Comparison of ENCODE assay signal across 9 mouse cellular contexts in the genomic region with DNA sequence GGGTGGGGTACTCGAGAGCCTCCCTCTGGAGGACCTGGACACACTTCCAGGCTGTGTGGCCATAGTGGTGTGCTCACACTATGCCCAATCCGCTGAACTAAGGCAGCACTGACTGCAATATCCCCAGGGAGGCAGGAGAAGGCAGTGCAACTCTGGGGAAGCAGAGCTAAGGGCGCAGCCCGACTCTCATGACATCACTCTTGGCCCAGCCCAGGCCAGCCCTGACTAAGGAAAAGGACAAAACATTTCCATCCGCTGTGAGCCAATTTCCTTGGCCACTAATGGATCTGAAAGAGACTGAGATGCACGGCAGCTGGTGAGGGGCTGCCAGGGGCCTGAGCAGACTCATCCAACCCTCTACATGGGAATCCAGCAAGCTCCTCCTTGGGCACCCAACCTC. TPM values are rescaled to one million over a fixed set of nuclear protein-coding genes. Genes with fewer than 3 reads are reported as not detected.
DNase-seq lines count a peak whose midpoint lies in the region; ATAC-seq and TF ChIP-seq lines count a peak whose summit lies in the region.
"Had no signal": no experiment of that assay in that cellular context is flagged by ENCODE, and none has a peak within 500 bp of the region (broad histone marks: within the 10 kb centered on the region; RNA-seq: fewer than 3 reads in every experiment).

No protein-coding gene starts in this region.

- no peaks in the 10 kb centered on the region for H3K27me3 ChIP-seq in liver, postnatal 0 days (ENCODE audit: insufficient read depth, low read length)
- H3K27me3 ChIP-seq in intestine, embryonic 15.5 days (replicated peaks): no peaks in the 10 kb centered on the region
- H3K27me3 ChIP-seq: liver, embryonic 15.5 days had no signal

- TF ChIP-seq CTCF in liver, postnatal 0 days (IDR thresholded peaks at IDR 0.05; ENCODE audit: low read depth): peak; percentile 31; the same call in 1 of the 2 replicates

- H3K27ac ChIP-seq in liver, postnatal 0 days (ENCODE audit: low read depth): no peak overlapping the region
- no peak overlapping the region for H3K27ac ChIP-seq in intestine, embryonic 15.5 days
- H3K27ac ChIP-seq: liver, embryonic 15.5 days had no signal

- no peaks in the 10 kb centered on the region for H3K9me3 ChIP-seq in liver, postnatal 0 days (ENCODE audit: low read length)
- H3K9me3 ChIP-seq in intestine, embryonic 15.5 days: no peaks in the 10 kb centered on the region
- H3K9me3 ChIP-seq: liver, embryonic 15.5 days had no signal

- H3K9ac ChIP-seq in liver, postnatal 0 days (replicated peaks): no peak overlapping the region
- no peak overlapping the region for H3K9ac ChIP-seq in intestine, embryonic 15.5 days
- H3K9ac ChIP-seq: liver, embryonic 15.5 days had no signal

- peaks cover 23% of the 10 kb centered on the region for H3K36me3 ChIP-seq in liver, postnatal 0 days (replicated peaks; ENCODE audit: insufficient read depth, low read length)
- H3K36me3 ChIP-seq in intestine, embryonic 15.5 days: peaks cover 25% of the 10 kb centered on the region

- no peak; the same call in 1 of the 2 replicates for ATAC-seq in liver, postnatal 0 days
- no peak for ATAC-seq in intestine, embryonic 15.5 days

- no peaks in the 10 kb centered on the region for H3K4me1 ChIP-seq in liver, postnatal 0 days (ENCODE audit: insufficient read depth)
- H3K4me1 ChIP-seq in intestine, embryonic 15.5 days (replicated peaks): 0 out of 2 replicates have a peak, but pooled peaks cover 6% of the 10 kb centered on the region
- H3K4me1 ChIP-seq: liver, embryonic 15.5 days had no signal

- WGBS in liver, postnatal 0 days (ENCODE audit: insufficient replicate concordance): 74% methylated on average over 6 of the region's 6 CpGs
- WGBS in intestine, embryonic 15.5 days: 80% methylated on average over 6 of the region's 6 CpGs

- DNase-seq in liver, postnatal 0 days: no peak
- no peak for DNase-seq in liver
- peak; percentile 93 for DNase-seq in gastrocnemius, adult 18-20 months (ENCODE audit: low spot score)
- DNase-seq in kidney, adult 8-10 months: peak; percentile 56
- DNase-seq in lung, postnatal 4 days: peak; percentile 83 to 92
- no peak for DNase-seq in thymus, postnatal 0 days (ENCODE audit: low spot score)
- no peak for DNase-seq in thymus, postnatal 10 days (ENCODE audit: low spot score in 2 of 2)

- H3K4me2 ChIP-seq in liver, postnatal 0 days (ENCODE audit: low read depth, low read length): no peak overlapping the region
- H3K4me2 ChIP-seq in intestine, embryonic 15.5 days (replicated peaks): no peak overlapping the region
- H3K4me2 ChIP-seq: liver, embryonic 15.5 days had no signal

- no peak for TF ChIP-seq EP300 in liver, postnatal 0 days (IDR thresholded peaks at IDR 0.05; ENCODE audit: low read depth)

- no peak overlapping the region for H3K4me3 ChIP-seq in liver, postnatal 0 days (ENCODE audit: low read depth, low read length)
- H3K4me3 ChIP-seq in intestine, embryonic 15.5 days (replicated peaks): no peak overlapping the region
- H3K4me3 ChIP-seq: liver, embryonic 15.5 days had no signal

RNA-seq across cellular contexts. Expression of a gene that starts 25.7 kb away (rescaled TPM):
- 6.6 and 8.4 TPM in 2 replicates for polyA plus RNA-seq in liver, postnatal 0 days (2015; fragmentation: Nextera tagmentation; extraction: Ambion mirVana)
- total RNA-seq in gastrocnemius, adult 18-20 months (2021): 10 to 100 TPM; 23.6 to 31.2 TPM
- 30.0 and 37.4 TPM in 2 replicates for polyA plus RNA-seq in thymus, postnatal 0 days (2015; fragmentation: Nextera tagmentation; extraction: Ambion mirVana)
- polyA plus RNA-seq in intestine, embryonic 15.5 days (2015; fragmentation: Nextera tagmentation; extraction: Ambion mirVana): 49.4 and 51.0 TPM in 2 replicates

RNA-seq across cellular contexts. Expression of a gene that starts 31.3 kb away (rescaled TPM):
- polyA plus RNA-seq in liver, postnatal 0 days (2015; fragmentation: Nextera tagmentation; extraction: Ambion mirVana): 0.94 and 1.1 TPM in 2 replicates
- 10 to 100 TPM in 1 of 2 experiments, 1 to 10 TPM in 1; 6.6 to 10.1 TPM for total RNA-seq in gastrocnemius, adult 18-20 months (2021)
- polyA plus RNA-seq in thymus, postnatal 0 days (2015; fragmentation: Nextera tagmentation; extraction: Ambion mirVana): 7.2 and 8.7 TPM in 2 replicates
- 5.8 and 7.9 TPM in 2 replicates for polyA plus RNA-seq in intestine, embryonic 15.5 days (2015; fragmentation: Nextera tagmentation; extraction: Ambion mirVana)

RNA-seq across cellular contexts. Expression of a gene that starts 49.5 kb away (rescaled TPM):
- polyA plus RNA-seq in liver, postnatal 0 days (2015; fragmentation: Nextera tagmentation; extraction: Ambion mirVana): 18.5 and 18.8 TPM in 2 replicates
- total RNA-seq in gastrocnemius, adult 18-20 months (2021): 10 to 100 TPM; 15.8 to 20.4 TPM
- polyA plus RNA-seq in thymus, postnatal 0 days (2015; fragmentation: Nextera tagmentation; extraction: Ambion mirVana): 12.8 and 15.2 TPM in 2 replicates
- polyA plus RNA-seq in intestine, embryonic 15.5 days (2015; fragmentation: Nextera tagmentation; extraction: Ambion mirVana): 20.2 and 21.6 TPM in 2 replicates

Comparison
In these comparisons a context has a peak if more than half of its experiments do, and no peak if none do; other contexts are left out.
1. DNase-seq: peak in gastrocnemius, adult 18-20 months (single experiment), kidney, adult 8-10 months (2 of 2) and lung, postnatal 4 days (2 of 2); none in liver, postnatal 0 days (single experiment), liver (single experiment), thymus, postnatal 0 days (single experiment) and thymus, postnatal 10 days (0 of 2).